Mouse (Mus musculus) monocyte, adult 59 days (primary cell): Measurements from ENCODE around the gene Prcd. TPM values are rescaled to one million over a fixed set of nuclear protein-coding genes. Genes with fewer than 3 reads are reported as not detected.

ENCODE experiments used
- total RNA-seq, 2 experiments: library from RNA; stranded (reverse); gene quantifications; one replicate each; pipeline ENCODE4 v1.2.4; 2023

Gene Prcd
- not detected for total RNA-seq

DNA sequence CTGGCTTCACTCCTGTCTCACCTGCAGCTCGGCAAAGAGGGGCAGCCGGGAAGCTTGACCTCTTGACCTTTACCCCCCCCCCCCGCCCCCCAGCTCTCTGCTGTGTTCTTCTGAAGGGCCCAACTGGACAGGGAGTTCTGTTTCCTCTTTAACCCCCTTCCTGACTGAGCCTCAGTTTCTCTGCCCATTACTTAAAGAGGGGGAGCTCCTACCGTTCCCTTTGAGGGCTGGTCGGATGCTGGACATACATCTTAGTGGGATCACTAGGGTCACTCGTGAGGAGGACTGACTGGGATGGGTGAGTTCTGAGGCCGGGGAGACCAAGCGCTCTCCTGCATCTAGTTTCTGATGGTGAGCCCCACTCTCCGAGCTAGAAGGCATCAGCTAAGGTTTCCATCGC is at the start of gene Prcd:
Prcd (plus strand) TSS at position 301 of the 400 bp plus-strand sequence.

DNA sequence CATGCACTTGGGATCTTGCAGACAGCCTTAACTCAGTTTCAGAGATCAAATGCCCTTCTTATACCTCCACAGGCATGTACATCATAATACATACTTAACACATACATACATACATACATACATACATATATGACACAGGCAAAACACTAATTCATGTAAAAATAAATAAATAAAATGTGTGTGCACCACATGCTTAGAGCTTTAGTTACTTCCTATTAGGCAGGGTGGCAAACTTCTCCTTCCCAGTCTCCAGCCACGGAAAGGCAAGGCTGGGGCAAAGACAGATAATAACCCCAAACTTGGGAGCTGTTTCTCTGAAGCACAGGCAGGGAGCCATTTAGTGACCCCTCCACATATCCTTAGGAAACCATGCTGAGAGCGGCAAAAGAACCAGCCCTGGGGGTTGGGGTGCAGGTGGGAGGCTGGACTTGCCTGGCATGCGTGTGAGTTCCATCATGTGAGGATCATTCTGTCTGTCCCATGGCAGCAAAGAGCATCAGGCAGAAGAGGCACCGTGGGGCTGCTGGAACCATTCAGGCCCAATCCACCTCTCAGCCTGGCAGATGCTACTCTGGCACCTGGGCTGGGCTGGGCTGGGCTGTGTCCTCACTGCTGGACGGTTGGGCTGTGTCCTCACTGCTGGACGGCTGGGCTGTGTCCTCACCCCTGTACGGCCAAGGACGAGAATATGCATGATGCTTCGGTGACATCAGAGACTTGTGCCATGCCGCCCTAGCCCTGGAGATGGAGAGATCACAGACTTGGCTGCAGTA is 26.8 kb upstream of the Prcd start, which contains the start of gene Rhbdf2:
Rhbdf2 (minus strand) TSS at position 721 of the 773 bp plus-strand sequence.

DNA sequence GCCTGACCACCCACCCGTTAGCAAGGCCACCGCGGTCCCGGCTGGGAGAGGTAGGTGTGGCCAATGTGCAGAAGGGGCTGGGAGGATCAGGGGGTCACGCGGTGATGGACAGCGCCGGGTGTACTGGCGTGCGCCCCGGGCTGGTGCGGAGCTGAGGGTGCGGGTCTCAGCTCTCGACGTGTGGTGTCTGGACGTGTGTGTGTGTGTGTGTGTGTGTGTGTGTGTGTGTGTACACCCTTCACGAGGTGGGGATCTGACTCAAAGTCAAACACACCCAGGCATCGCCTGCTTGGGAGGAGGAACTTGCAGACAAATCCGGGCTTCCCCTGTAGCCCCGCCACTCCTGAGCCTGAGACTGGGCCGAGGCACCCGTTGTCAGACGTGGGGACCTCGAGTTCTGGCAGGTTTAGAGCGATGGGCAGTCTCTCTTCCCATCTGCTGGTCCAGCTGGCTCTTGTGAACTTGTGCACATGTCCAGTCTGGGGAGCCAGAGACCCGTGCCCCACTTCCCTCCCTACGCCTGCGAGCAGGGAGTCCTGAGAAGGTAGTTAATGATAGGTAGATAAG is 1.0 kb downstream of the Prcd start, which contains the start of gene Cygb:
Cygb (minus strand) TSS at position 59 of the 567 bp plus-strand sequence.

Other genes with a start within 250 kb of the Prcd start
- gene Rnf157, start 240.5 kb upstream of the Prcd start, total RNA-seq: 1 to 10 TPM; 3.2 to 3.4 TPM
- gene Ubald2, start 219.4 kb upstream of the Prcd start, total RNA-seq: 100 to 1,000 TPM in 1 of 2 experiments, 10 to 100 TPM in 1; 87.8 to 110 TPM
- under 1 TPM in 1 of 2 experiments, not detected in 1; 0.42 TPM for gene Qrich2, start 187.3 kb upstream of the Prcd start, total RNA-seq
- 10 to 100 TPM; 51.4 to 61.2 TPM for gene Prpsap1, start 159.3 kb upstream of the Prcd start, total RNA-seq
- gene Sphk1, start 122.6 kb upstream of the Prcd start, total RNA-seq: under 1 TPM in 1 of 2 experiments, not detected in 1; 0.10 TPM
- gene Ube2o, start 72.1 kb upstream of the Prcd start, total RNA-seq: 10 to 100 TPM; 14.1 to 21.7 TPM
- gene Aanat, start 67.1 kb upstream of the Prcd start, total RNA-seq: not detected
- 10 to 100 TPM; 96.1 to 97.1 TPM for gene Rhbdf2, start 26.5 kb upstream of the Prcd start, total RNA-seq
- under 1 TPM in 1 of 2 experiments, not detected in 1; 0.43 TPM for gene Cygb, start 779 bp downstream of the Prcd start, total RNA-seq
- gene St6galnac1, start 122.0 kb downstream of the Prcd start, total RNA-seq: not detected
- 1 to 10 TPM; 2.8 to 4.0 TPM for gene Mxra7, start 174.5 kb downstream of the Prcd start, total RNA-seq
- 10 to 100 TPM; 18.6 to 24.5 TPM for gene Mettl23, start 189.7 kb downstream of the Prcd start, total RNA-seq
- 10 to 100 TPM; 61.0 to 64.1 TPM for gene Jmjd6, start 189.9 kb downstream of the Prcd start, total RNA-seq
- gene Mfsd11, start 198.9 kb downstream of the Prcd start, total RNA-seq: 10 to 100 TPM; 24.3 to 26.4 TPM
- gene Srsf2, start 199.6 kb downstream of the Prcd start, total RNA-seq: 100 to 1,000 TPM; 292 to 293 TPM